13 mouse cellular contexts compared by ENCODE assay signal in genomic region chr15:81431195-81431594, GRCm38 (mm10). TPM values are rescaled to one million over a fixed set of nuclear protein-coding genes. Genes with fewer than 3 reads are reported as not detected.
"Had no signal": no experiment of that assay in that cellular context is flagged by ENCODE, and none has a peak within 500 bp of the region (broad histone marks: within the 10 kb centered on the region; RNA-seq: fewer than 3 reads in every experiment).

No protein-coding gene starts in this region.

- DNase-seq: retina, postnatal 1 day; right cerebral cortex, adult 18-20 months; right cerebral cortex, postnatal 14 days; right cerebral cortex, postnatal 25 days; right cerebral cortex, postnatal 4 days; spleen, adult 18-20 months; thymus, adult 18-20 months; thymus, adult 2 months; thymus, postnatal 14 days; thymus, postnatal 25 days; thymus, postnatal 36 days; thymus, postnatal 4 days had no signal

RNA-seq across cellular contexts. Expression of gene Dnajb7, which starts 23.1 kb away (rescaled TPM):
- polyA plus RNA-seq: small intestine, adult 2 months; thymus, adult 2 months had no signal
